In the genomic region with DNA sequence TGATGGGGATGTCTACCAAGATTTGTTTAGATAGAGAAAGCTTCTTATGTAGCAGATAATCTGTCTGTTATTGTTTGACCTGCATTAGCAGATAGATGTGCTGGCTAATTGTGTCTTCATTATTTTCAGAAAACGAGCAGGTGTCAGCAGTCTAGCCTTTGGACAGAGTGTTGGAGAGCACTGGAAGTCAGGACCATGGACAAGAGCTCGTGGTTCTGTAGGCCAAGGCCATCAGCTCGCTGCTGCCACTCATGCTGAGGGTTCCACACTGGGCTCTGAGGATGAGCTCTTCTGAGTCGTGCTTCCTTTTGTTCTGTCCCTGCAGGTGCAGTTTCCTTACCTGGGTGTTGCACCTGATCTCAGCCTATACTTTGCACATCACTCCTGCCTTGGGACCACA, we compare ENCODE assay signal across 12 mouse cellular contexts.
DNase-seq lines count a peak whose midpoint lies in the region; ATAC-seq and TF ChIP-seq lines count a peak whose summit lies in the region.
"Had no signal": no experiment of that assay in that cellular context is flagged by ENCODE, and none has a peak within 500 bp of the region (broad histone marks: within the 10 kb centered on the region; RNA-seq: fewer than 3 reads in every experiment).

No protein-coding gene starts in this region.

- intact Hi-C loops in gastrocnemius, adult 2 months (cut with DNase I): no loop called here
- intact Hi-C loops in gastrocnemius, postnatal 36 days (cut with DNase I): no loop called here

- DNase-seq in gastrocnemius, adult 2 months: peak; percentile 26
- DNase-seq in gastrocnemius, postnatal 36 days: no peak
- peak; percentile 21 for DNase-seq in ovary, postnatal 36 days (ENCODE audit: low spot score)
- no peak for DNase-seq in ovary, adult 18-20 months (ENCODE audit: low spot score)
- peak; percentile 70 for DNase-seq in adrenal gland, postnatal 14 days
- no peak for DNase-seq in forebrain, embryonic 10.5 days (ENCODE audit: extremely low spot score, low spot score)
- DNase-seq: gastrocnemius, postnatal 25 days; right cerebral cortex, postnatal 25 days had no signal

- no peaks in the 10 kb centered on the region for H3K27me3 ChIP-seq in forebrain, embryonic 10.5 days (ENCODE audit: poor library complexity, severe bottlenecking)
- H3K27me3 ChIP-seq: hindbrain, embryonic 13.5 days had no signal

- H3K4me1 ChIP-seq in forebrain, embryonic 10.5 days: no peaks in the 10 kb centered on the region
- H3K4me1 ChIP-seq: hindbrain, embryonic 13.5 days had no signal

- no peak overlapping the region for H3K4me3 ChIP-seq in gastrocnemius, adult 2 months
- no peak overlapping the region for H3K4me3 ChIP-seq in forebrain, embryonic 10.5 days
- H3K4me3 ChIP-seq: erythroblast, embryonic 14.5 days; hindbrain, embryonic 13.5 days had no signal

- 75% methylated on average over 4 of the region's 4 CpGs for WGBS in forebrain, embryonic 10.5 days

- no peaks in the 10 kb centered on the region for H3K9me3 ChIP-seq in forebrain, embryonic 10.5 days
- H3K9me3 ChIP-seq: G1E; hindbrain, embryonic 13.5 days had no signal

- ATAC-seq in erythroid progenitor cell, adult 5-6 weeks (replicated peaks; ENCODE audit: low FRiP score, poor library complexity, severe bottlenecking): no peak

- H3K27ac ChIP-seq in gastrocnemius, adult 2 months: no peak overlapping the region
- H3K27ac ChIP-seq in forebrain, embryonic 10.5 days: no peak overlapping the region
- H3K27ac ChIP-seq: hindbrain, embryonic 13.5 days had no signal

- no peak for TF ChIP-seq CTCF in gastrocnemius, adult 2 months (IDR thresholded peaks at IDR 0.05)

- peaks cover 67% of the 10 kb centered on the region for H3K36me3 ChIP-seq in forebrain, embryonic 10.5 days (replicated peaks)

Comparison
In these comparisons a context has a peak if more than half of its experiments do, and no peak if none do; other contexts are left out.
1. DNase-seq: peak in gastrocnemius, adult 2 months (single experiment), ovary, postnatal 36 days (single experiment) and adrenal gland, postnatal 14 days (single experiment); none in gastrocnemius, postnatal 36 days (0 of 2), ovary, adult 18-20 months (single experiment) and forebrain, embryonic 10.5 days (single experiment).